Mouse (Mus musculus): ENCODE measurements around the gene Gm4131.

GRCm38 (mm10) chr14:62536127-62536526, 30.6 kb downstream of the Gm4131 start:
- TF ChIP-seq CTCF (IDR thresholded peaks at IDR 0.05; ENCODE audit: low read depth, low read length) (no peak), POLR2A (IDR thresholded peaks at IDR 0.05; ENCODE audit: extremely low read depth, insufficient read depth, low read length) (no peak)
